Mouse (Mus musculus) monocyte, adult 2 months (primary cell): Measurements from ENCODE around the gene Abi3.

ENCODE experiments used
- DNase-seq, 2 experiments: peaks; one replicate each; pipeline ENCODE4 v3.0.0; 2022; ENCODE audit warnings: low spot score in 2 of 2, low read depth in 1 of 2

Abi3 gene

GRCm38 (mm10) chr11:95826317-95827167, 15.7 kb downstream of the Abi3 start:
- DNase-seq: no peak

GRCm38 (mm10) chr11:95825625-95826024, 16.7 kb downstream of the Abi3 start:
- no peak for DNase-seq

GRCm38 (mm10) chr11:95824877-95825243, 17.4 kb downstream of the Abi3 start:
- no peak for DNase-seq

- DNase-seq: peak; percentile 49 to 74
These were observed 18.0 kb downstream of the Abi3 start, which contains the start of gene Phospho1 for GRCm38 (mm10) chr11:95824071-95824876. Gene Phospho1 (plus strand): TSS chr11:95824499.

- DNase-seq: no peak
These were observed 19.8 kb downstream of the Abi3 start for GRCm38 (mm10) chr11:95822437-95822836.

- DNase-seq: no peak
These were observed 20.8 kb downstream of the Abi3 start for GRCm38 (mm10) chr11:95821511-95821910.

GRCm38 (mm10) chr11:95819138-95819537, 23.1 kb downstream of the Abi3 start:
- DNase-seq: no peak

- DNase-seq: no peak
These were observed 26.9 kb downstream of the Abi3 start for GRCm38 (mm10) chr11:95815412-95815811.

GRCm38 (mm10) chr11:95814857-95815256, 27.4 kb downstream of the Abi3 start:
- DNase-seq: no peak

- DNase-seq: no peak
These were observed 28.2 kb downstream of the Abi3 start for GRCm38 (mm10) chr11:95814101-95814500.

GRCm38 (mm10) chr11:95812224-95812623, 30.1 kb downstream of the Abi3 start:
- no peak for DNase-seq

GRCm38 (mm10) chr11:95811741-95812140, 30.5 kb downstream of the Abi3 start:
- no peak for DNase-seq

GRCm38 (mm10) chr11:95810828-95811227, 31.4 kb downstream of the Abi3 start:
- DNase-seq: no peak

GRCm38 (mm10) chr11:95809603-95810002, 32.7 kb downstream of the Abi3 start:
- DNase-seq: no peak

GRCm38 (mm10) chr11:95808448-95809011, 33.7 kb downstream of the Abi3 start:
- DNase-seq: no peak

GRCm38 (mm10) chr11:95807884-95808283, 34.4 kb downstream of the Abi3 start:
- no peak for DNase-seq

- no peak for DNase-seq
These were observed 36.7 kb downstream of the Abi3 start for GRCm38 (mm10) chr11:95805527-95805926.

GRCm38 (mm10) chr11:95805010-95805409, 37.3 kb downstream of the Abi3 start:
- DNase-seq: no peak

GRCm38 (mm10) chr11:95795582-95795981, 46.7 kb downstream of the Abi3 start:
- no peak for DNase-seq

- DNase-seq: no peak
These were observed 48.1 kb downstream of the Abi3 start for GRCm38 (mm10) chr11:95794201-95794600.

GRCm38 (mm10) chr11:95792950-95793509, 49.2 kb downstream of the Abi3 start:
- no peak for DNase-seq
